Mouse (Mus musculus) bone marrow, adult 2 months (tissue): ENCODE results near the gene Nek7.

Experiments used
- CTCF ChIP-seq: fragments of 200-500 bp; IDR thresholded peaks from 2 replicates; pipeline ENCODE4 v1.5.1; 2011; ENCODE audit warnings: low read length, control low read depth; ENCODE audit not compliant: control insufficient read depth, insufficient read depth
- POLR2A ChIP-seq: fragments of 200-500 bp; IDR thresholded peaks from 2 replicates; pipeline ENCODE4 v1.6.1; 2011; ENCODE audit warnings: low read depth, mild to moderate bottlenecking, control low read depth, low read length, borderline replicate concordance; ENCODE audit not compliant: control insufficient read depth

GRCm38 (mm10) chr1:138619114-138619971 is 598 bp downstream of the Nek7 start:
- TF ChIP-seq POLR2A (peak; percentile 55), CTCF (0 out of 2 replicates have a peak, but pooled peaks have one; percentile 2)
